Mouse (Mus musculus) heart, embryonic 14.5 days (tissue): ENCODE results near the gene Sall1. TPM values are rescaled to one million over a fixed set of nuclear protein-coding genes. Genes with fewer than 3 reads are reported as not detected.

ENCODE experiments used
- ATAC-seq: fragments of 200-750 bp; cut with Nextera tagmentation; 2 replicates; pipeline ENCODE4 v1.8.0; 2017; ENCODE audit warnings: low read depth, moderate TSS enrichment; ENCODE audit not compliant: insufficient number of reproducible peaks, insufficient read depth, low FRiP score
- H3K27ac ChIP-seq, 2 experiments: fragments of 200-500 bp in 1 of 2; fragments of 300-500 bp in 1 of 2; sonication (generic) in 1 of 2; replicated peaks in 1 of 2; 2 replicates each; pipeline ENCODE4 v1.5.1; 2012 to 2014; ENCODE audit warnings: low read depth in 2 of 2, low read length in 2 of 2, control low read depth in 1 of 2, mild to moderate bottlenecking in 1 of 2, mixed read lengths in 1 of 2; ENCODE audit not compliant: control insufficient read depth in 1 of 2, insufficient read depth in 1 of 2
- H3K27me3 ChIP-seq: fragments of 300-500 bp; sonication (generic); 2 replicates; pipeline ENCODE4 v1.6.1; 2014; ENCODE audit warnings: mild to moderate bottlenecking, low read length, control low read depth; ENCODE audit not compliant: control insufficient read depth, insufficient read depth
- H3K36me3 ChIP-seq: fragments of 300-500 bp; sonication (generic); 2 replicates; pipeline ENCODE4 v1.6.1; 2014; ENCODE audit warnings: mild to moderate bottlenecking, control low read depth, low read length, mixed read lengths; ENCODE audit not compliant: control insufficient read depth, insufficient read depth
- H3K4me1 ChIP-seq, 2 experiments: fragments of 200-500 bp in 1 of 2; fragments of 300-500 bp in 1 of 2; sonication (generic) in 1 of 2; 2 replicates each; pipeline ENCODE4 v1.6.1; 2012 to 2014; ENCODE audit warnings: low read length in 2 of 2, control low read depth in 1 of 2, mixed read lengths in 1 of 2; ENCODE audit not compliant: control insufficient read depth in 2 of 2, insufficient read depth in 2 of 2
- H3K4me2 ChIP-seq: fragments of 300-500 bp; sonication (generic); 2 replicates; pipeline ENCODE4 v1.6.1; 2014; ENCODE audit warnings: mild to moderate bottlenecking, low read length
- H3K4me3 ChIP-seq, 2 experiments: fragments of 200-500 bp in 1 of 2; fragments of 300-500 bp in 1 of 2; sonication (generic) in 1 of 2; 2 replicates each; pipeline ENCODE4 v1.5.1; 2012 to 2014; ENCODE audit warnings: low read length in 2 of 2, mild to moderate bottlenecking in 2 of 2, control low read depth in 1 of 2, low read depth in 1 of 2, moderate library complexity in 1 of 2; ENCODE audit not compliant: control insufficient read depth in 1 of 2, insufficient read depth in 1 of 2
- H3K9ac ChIP-seq: fragments of 300-500 bp; sonication (generic); 2 replicates; pipeline ENCODE4 v1.6.1; 2014; ENCODE audit warnings: mild to moderate bottlenecking, low read length
- H3K9me3 ChIP-seq: fragments of 300-500 bp; sonication (generic); 2 replicates; pipeline ENCODE4 v1.6.1; 2016; ENCODE audit warnings: low read length, control low read depth; ENCODE audit not compliant: control insufficient read depth
- WGBS: fragments of 180-500 bp; shearing (Covaris S2); extraction: QIAGEN DNeasy Blood & Tissue Kit; methylation state at CpG from one replicate; pipeline ENCODE4 v1.1.7; 2014; 5-methylcytosine and 5-hydroxymethylcytosine counted together
- microRNA-seq: library from miRNA; unstranded; fragments of <30 nt; microRNA quantifications from one replicate; pipeline ENCODE4, GENCODE M21; 2016
- polyA plus RNA-seq: library from polyadenylated mRNA; unstranded; fragments of >200 nt; fragmentation: Nextera tagmentation; extraction: Ambion mirVana; gene quantifications from 2 replicates; pipeline ENCODE4 v1.2.1, GENCODE M21; 2014

Gene Sall1
- polyA plus RNA-seq, 1 experiment from 2014 or later: 4.7 TPM

GRCm38 (mm10) chr8:88991780-88992509 is 52.0 kb downstream of the Sall1 start:
- Histone ChIP-seq H3K36me3 (no peaks in the 10 kb centered on the region), H3K4me3 (no peak overlapping the region), H3K4me2 (no peak overlapping the region), H3K27ac (no peak overlapping the region), H3K9me3 (no peaks in the 10 kb centered on the region), H3K27me3 (no peaks in the 10 kb centered on the region), H3K4me1 (no peaks in the 10 kb centered on the region), H3K9ac (no peak overlapping the region)
- no peak for ATAC-seq
- 73% methylated on average over 15 of the region's 15 CpGs for WGBS

DNA sequence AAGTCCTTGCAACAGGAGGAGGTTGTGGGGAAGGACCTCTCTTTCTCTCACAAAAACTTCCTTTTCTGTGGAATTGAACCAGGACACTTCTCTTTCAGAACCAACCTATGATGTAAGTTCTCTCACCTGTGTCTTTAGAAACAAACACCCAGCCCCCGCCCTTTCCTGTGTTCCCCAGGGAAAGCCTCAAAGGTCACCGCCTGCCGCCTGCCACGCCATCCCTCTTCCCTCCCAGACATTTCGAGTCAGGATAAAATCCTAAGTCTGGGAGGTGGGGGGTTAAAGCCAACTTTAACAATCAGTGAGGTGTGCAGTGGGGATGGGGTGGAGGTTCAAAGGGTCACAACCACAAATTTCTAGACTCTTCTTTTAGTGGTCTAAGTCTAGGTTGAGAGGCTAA is 52.8 kb downstream of the Sall1 start:
- H3K27ac ChIP-seq: no peak overlapping the region
- no peak overlapping the region for H3K4me2 ChIP-seq
- no peaks in the 10 kb centered on the region for H3K9me3 ChIP-seq
- H3K27me3 ChIP-seq: no peaks in the 10 kb centered on the region
- no peaks in the 10 kb centered on the region for H3K4me1 ChIP-seq
- H3K9ac ChIP-seq: no peak overlapping the region
- ATAC-seq: no peak
- H3K4me3 ChIP-seq: no peak overlapping the region
- 67% methylated on average over 5 of the region's 5 CpGs for WGBS
- H3K36me3 ChIP-seq: no peaks in the 10 kb centered on the region

DNA sequence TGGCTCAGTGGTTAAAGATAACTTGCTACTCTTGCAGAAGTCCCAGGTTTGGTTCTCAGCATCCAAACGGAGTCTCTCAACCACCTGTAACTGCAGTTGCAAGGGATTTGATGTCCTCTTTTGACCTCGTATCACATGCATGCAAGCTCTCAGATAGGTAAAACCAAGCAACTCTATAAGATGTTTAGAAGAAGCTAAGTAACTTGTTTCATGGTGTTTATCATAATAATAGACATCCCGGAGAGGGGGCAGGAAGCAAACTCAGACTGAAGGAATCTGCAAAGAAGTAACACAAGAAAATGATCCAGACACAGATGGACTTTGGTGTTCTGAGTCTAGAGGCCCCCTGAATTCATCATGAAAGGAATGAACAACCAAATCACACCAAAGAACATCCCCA is 55.0 kb downstream of the Sall1 start:
- Histone ChIP-seq H3K9me3 (no peaks in the 10 kb centered on the region), H3K27ac (no peak overlapping the region), H3K9ac (no peak overlapping the region), H3K27me3 (no peaks in the 10 kb centered on the region), H3K4me1 (no peaks in the 10 kb centered on the region), H3K36me3 (no peaks in the 10 kb centered on the region), H3K4me3 (no peak overlapping the region), H3K4me2 (no peak overlapping the region)
- 76% methylated on average over 3 of the region's 3 CpGs for WGBS
- ATAC-seq: no peak

DNA sequence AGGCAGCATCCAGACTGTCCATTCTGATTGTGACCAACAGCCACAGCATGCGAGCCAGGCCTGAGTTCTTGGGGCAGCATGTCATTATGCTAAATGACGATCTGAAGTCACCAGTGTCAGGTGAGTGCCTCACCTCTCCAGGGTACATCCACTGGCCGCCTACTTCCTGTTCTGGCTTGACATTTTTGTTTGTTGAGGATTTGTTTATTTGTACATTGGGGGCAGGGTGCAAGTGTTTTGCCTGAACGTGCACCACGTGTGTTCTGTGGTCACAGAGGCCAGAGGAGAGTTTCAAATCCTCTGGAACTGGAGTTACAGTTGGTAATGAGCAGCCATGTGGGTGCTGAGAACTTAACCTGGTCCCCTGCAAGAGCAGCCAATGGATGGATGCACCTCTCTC is 60.5 kb downstream of the Sall1 start:
- Histone ChIP-seq H3K4me1 (no peaks in the 10 kb centered on the region), H3K4me3 (no peak overlapping the region), H3K9ac (no peak overlapping the region), H3K27me3 (no peaks in the 10 kb centered on the region), H3K4me2 (no peak overlapping the region), H3K36me3 (no peaks in the 10 kb centered on the region), H3K9me3 (no peaks in the 10 kb centered on the region), H3K27ac (no peak overlapping the region)
- WGBS: 73% methylated on average over 5 of the region's 5 CpGs
- no peak for ATAC-seq

Small RNAs within 50 kb of the gene (microRNA-seq; reads per million reads assigned to microRNA genes)
- not detected for gene Mir8110
